Mouse (Mus musculus) myocyte (in vitro differentiated cells): ENCODE measurements around the gene Slc35b1. TPM values are rescaled to one million over a fixed set of nuclear protein-coding genes. Genes with fewer than 3 reads are reported as not detected.
A peak's percentile ranks its signal among the peaks of the same experiment; 100 is the strongest.

Experiments used
- H3K27me3 ChIP-seq: one replicate; pipeline ENCODE4 v1.6.1; 2011; ENCODE audit not compliant: control insufficient read depth, insufficient read depth, insufficient read length
- H3K36me3 ChIP-seq: one replicate; pipeline ENCODE4 v1.6.1; 2011; ENCODE audit not compliant: control insufficient read depth, insufficient read depth
- H3K4me2 ChIP-seq: one replicate; pipeline ENCODE4 v1.6.1; 2011; ENCODE audit warnings: low read depth, control low read depth
- H3K4me3 ChIP-seq: one replicate; pipeline ENCODE4 v1.5.1; 2011; ENCODE audit warnings: mild to moderate bottlenecking, control low read depth, moderate library complexity
- H3K79me2 ChIP-seq: one replicate; pipeline ENCODE4 v1.6.1; 2011; ENCODE audit not compliant: control insufficient read depth, insufficient read depth
- H3ac ChIP-seq: one replicate; pipeline ENCODE4 v1.6.1; 2011; ENCODE audit not compliant: control insufficient read depth, insufficient read length
- CEBPB ChIP-seq: IDR thresholded peaks from 2 replicates; pipeline ENCODE4 v1.6.1; 2011; ENCODE audit warnings: mild to moderate bottlenecking, moderate library complexity; ENCODE audit not compliant: poor library complexity, insufficient read depth, severe bottlenecking
- E2F4 ChIP-seq: IDR thresholded peaks from one replicate; pipeline ENCODE4 v1.6.1; 2011; ENCODE audit warnings: mild to moderate bottlenecking, control low read depth, moderate library complexity; ENCODE audit not compliant: insufficient read depth
- MAX ChIP-seq: IDR thresholded peaks from one replicate; pipeline ENCODE4 v1.6.1; 2011; ENCODE audit warnings: low read depth, mild to moderate bottlenecking, control low read depth
- MYOD1 ChIP-seq, 3 experiments: IDR thresholded peaks; one replicate each; pipeline ENCODE4 v1.6.1; 2011; ENCODE audit warnings: control low read depth in 2 of 3, low read depth in 2 of 3, mild to moderate bottlenecking in 2 of 3, moderate library complexity in 1 of 3; ENCODE audit not compliant: insufficient read length in 2 of 3, control insufficient read depth in 1 of 3
- MYOG ChIP-seq, 3 experiments: IDR thresholded peaks; one replicate each; pipeline ENCODE4 v1.6.1; 2011; ENCODE audit warnings: control low read depth in 2 of 3, low read depth in 2 of 3, mild to moderate bottlenecking in 2 of 3; ENCODE audit not compliant: insufficient read length in 2 of 3, control insufficient read depth in 1 of 3, insufficient read depth in 1 of 3
- POLR2A ChIP-seq: IDR thresholded peaks from one replicate; pipeline ENCODE4 v1.6.1; 2011; ENCODE audit warnings: low read depth, mild to moderate bottlenecking, control low read depth, moderate library complexity; ENCODE audit not compliant: insufficient read length
- POLR2AphosphoS2 ChIP-seq: IDR thresholded peaks from one replicate; pipeline ENCODE4 v1.6.1; 2011; ENCODE audit warnings: low read depth, control low read depth; ENCODE audit not compliant: insufficient read length
- REST ChIP-seq: IDR thresholded peaks from one replicate; pipeline ENCODE4 v1.6.1; 2011; ENCODE audit warnings: mild to moderate bottlenecking, control low read depth, moderate library complexity; ENCODE audit not compliant: insufficient read depth, insufficient read length
- SRF ChIP-seq: IDR thresholded peaks from one replicate; pipeline ENCODE4 v1.6.1; 2011; ENCODE audit warnings: low read depth; ENCODE audit not compliant: control insufficient read depth, insufficient read length
- TCF12 ChIP-seq: IDR thresholded peaks from one replicate; pipeline ENCODE4 v1.6.1; 2011; ENCODE audit warnings: mild to moderate bottlenecking, control low read depth; ENCODE audit not compliant: poor library complexity, insufficient read depth, severe bottlenecking
- TCF3 ChIP-seq: IDR thresholded peaks from one replicate; pipeline ENCODE4 v1.6.1; 2011; ENCODE audit warnings: low read depth, control low read depth; ENCODE audit not compliant: insufficient read length
- USF1 ChIP-seq: IDR thresholded peaks from one replicate; pipeline ENCODE4 v1.6.1; 2011; ENCODE audit warnings: low read depth, mild to moderate bottlenecking, control low read depth, moderate library complexity
- polyA plus RNA-seq: library from polyadenylated mRNA; unstranded; fragments of >200 nt; fragmentation: generic; extraction: Trizol; gene quantifications from one replicate; pipeline ENCODE4 v1.2.1, GENCODE M21; 2012; ENCODE audit warnings: missing spikeins

The Slc35b1 gene
- polyA plus RNA-seq, 1 experiment, result 66.7 TPM

DNA sequence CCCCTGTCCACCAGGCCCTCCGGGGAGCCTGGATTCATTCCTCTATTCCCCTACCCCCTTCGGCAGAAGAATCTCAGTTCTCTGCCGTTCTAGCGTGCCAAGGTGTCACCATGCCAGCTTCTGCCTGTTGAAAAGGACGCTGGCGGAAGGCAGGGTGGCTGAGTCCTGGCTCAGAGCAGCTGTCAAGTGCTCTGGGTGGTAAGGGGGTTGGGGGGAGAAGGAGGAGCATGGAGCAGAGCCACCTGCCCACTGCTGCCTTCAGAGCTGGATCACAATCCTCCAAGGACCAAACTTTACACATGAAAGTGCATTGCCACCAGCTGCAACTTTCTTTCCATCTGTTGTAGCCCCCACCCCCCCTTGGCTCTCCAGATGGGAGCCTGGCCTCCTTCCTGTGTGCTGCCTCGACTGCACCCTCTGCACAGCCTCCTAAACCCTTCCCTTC is 7.8 kb downstream of the Slc35b1 start:
- Histone ChIP-seq H3K36me3 (peaks cover 29% of the 10 kb centered on the region), H3K79me2 (peaks cover 1% of the 10 kb centered on the region), H3K4me3 (no peak overlapping the region), H3K27me3 (no peaks in the 10 kb centered on the region), H3K4me2 (no peak overlapping the region), H3ac (no peak overlapping the region)
- peak in 1 of 3 experiments; percentile 33 for TF ChIP-seq MYOG (IDR thresholded peaks at IDR 0.05; ENCODE audit: control insufficient read depth in 1 of 3, insufficient read depth in 1 of 3, insufficient read length in 2 of 3, low read depth in 2 of 3)
- peak in 2 of 3 experiments; percentile 6 to 28 for TF ChIP-seq MYOD1 (IDR thresholded peaks at IDR 0.05; ENCODE audit: control insufficient read depth in 1 of 3, insufficient read length in 2 of 3, low read depth in 2 of 3)
- TF ChIP-seq MAX, result no peak

GRCm38 (mm10) chr11:95392708-95393499 is 8.4 kb downstream of the Slc35b1 start:
- Histone ChIP-seq H3K4me3 (no peak overlapping the region), H3K4me2 (no peak overlapping the region), H3K36me3 (peaks cover 22% of the 10 kb centered on the region), H3ac (no peak overlapping the region), H3K27me3 (no peaks in the 10 kb centered on the region), H3K79me2 (no peaks in the 10 kb centered on the region)
- TF ChIP-seq REST (no peak), E2F4 (no peak), SRF (no peak), CEBPB (no peak), TCF3 (no peak), MAX (no peak), POLR2A (no peak), POLR2AphosphoS2 (no peak)

DNA sequence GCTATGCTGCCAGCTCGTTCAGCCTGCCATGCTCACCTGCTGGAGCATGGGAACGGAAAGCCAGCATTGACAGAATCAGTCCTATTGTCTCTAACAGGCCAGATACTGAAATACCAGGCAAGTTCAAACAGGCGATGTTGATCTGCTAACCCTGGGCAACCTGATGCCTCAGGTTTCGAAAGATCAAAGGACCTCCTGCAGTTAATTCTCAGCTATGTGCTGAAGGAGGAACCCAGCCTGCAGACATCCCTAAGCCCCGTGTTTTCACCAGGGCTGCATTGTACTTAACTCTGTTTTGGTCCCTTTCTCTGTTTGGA is 9.0 kb downstream of the Slc35b1 start:
- no peaks in the 10 kb centered on the region for H3K79me2 ChIP-seq
- no peak overlapping the region for H3ac ChIP-seq
- no peak for TF ChIP-seq E2F4
- no peak for TF ChIP-seq USF1
- no peaks in the 10 kb centered on the region for H3K27me3 ChIP-seq
- H3K4me2 ChIP-seq, result no peak overlapping the region
- no peak overlapping the region for H3K4me3 ChIP-seq
- peaks cover 22% of the 10 kb centered on the region for H3K36me3 ChIP-seq

GRCm38 (mm10) chr11:95394112-95394511 is 9.6 kb downstream of the Slc35b1 start:
- TF ChIP-seq USF1 (no peak), POLR2AphosphoS2 (no peak), POLR2A (no peak), TCF12 (no peak), SRF (no peak), E2F4 (no peak), MYOD1 (IDR thresholded peaks at IDR 0.05; ENCODE audit: control insufficient read depth in 1 of 3, insufficient read length in 2 of 3, low read depth in 2 of 3) (no peak), MYOG (IDR thresholded peaks at IDR 0.05; ENCODE audit: control insufficient read depth in 1 of 3, insufficient read depth in 1 of 3, insufficient read length in 2 of 3, low read depth in 2 of 3) (no peak), REST (no peak), MAX (no peak), CEBPB (no peak), TCF3 (no peak)
- no peaks in the 10 kb centered on the region for H3K27me3 ChIP-seq

DNA sequence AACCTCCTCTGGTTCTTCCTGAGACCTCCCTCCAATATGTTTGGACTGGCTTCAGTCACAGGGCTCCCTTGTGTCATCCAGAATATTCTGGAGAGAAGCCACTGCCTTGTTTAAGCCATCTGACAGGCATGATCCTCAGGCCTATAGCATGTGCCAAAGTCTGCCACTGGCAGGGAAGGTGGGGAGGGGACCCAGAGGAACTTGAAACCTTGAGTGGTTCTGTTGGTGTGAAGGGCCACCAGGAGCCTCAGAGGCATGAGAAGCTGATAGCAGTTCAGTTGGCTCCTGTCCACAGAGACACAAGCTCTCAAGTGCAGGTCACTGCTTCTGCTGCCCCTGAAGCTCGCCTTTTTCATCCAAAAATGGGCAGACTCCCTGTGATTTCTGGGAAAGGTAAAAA is 12.1 kb downstream of the Slc35b1 start:
- no peak overlapping the region for H3K4me2 ChIP-seq
- TF ChIP-seq E2F4, result no peak
- no peak for TF ChIP-seq MYOG (IDR thresholded peaks at IDR 0.05; ENCODE audit: control insufficient read depth in 1 of 3, insufficient read depth in 1 of 3, insufficient read length in 2 of 3, low read depth in 2 of 3)
- no peak for TF ChIP-seq TCF3
- no peak for TF ChIP-seq POLR2A
- TF ChIP-seq TCF12, result no peak
- no peak for TF ChIP-seq SRF
- no peak for TF ChIP-seq MAX
- TF ChIP-seq POLR2AphosphoS2, result no peak
- no peak for TF ChIP-seq MYOD1 (IDR thresholded peaks at IDR 0.05; ENCODE audit: control insufficient read depth in 1 of 3, insufficient read length in 2 of 3, low read depth in 2 of 3)
- no peak for TF ChIP-seq USF1
- no peak for TF ChIP-seq CEBPB
- TF ChIP-seq REST, result no peak

More at GRCm38 (mm10) chr11:95394112-95394511, 9.6 kb downstream of the Slc35b1 start:
- H3K4me2 ChIP-seq, result no peak overlapping the region
- no peaks in the 10 kb centered on the region for H3K79me2 ChIP-seq
- H3K36me3 ChIP-seq, result peaks cover 19% of the 10 kb centered on the region
- H3K4me3 ChIP-seq, result no peak overlapping the region
- no peak overlapping the region for H3ac ChIP-seq

More for the DNA sequence above, 12.1 kb downstream of the Slc35b1 start:
- H3ac ChIP-seq, result no peak overlapping the region
- no peaks in the 10 kb centered on the region for H3K79me2 ChIP-seq
- H3K36me3 ChIP-seq, result no peaks in the 10 kb centered on the region
- H3K4me3 ChIP-seq, result no peak overlapping the region
- H3K27me3 ChIP-seq, result no peaks in the 10 kb centered on the region
